Mouse (Mus musculus) stomach, adult 2 months (tissue): ENCODE measurements around the gene Adra2a. TPM values are rescaled to one million over a fixed set of nuclear protein-coding genes. Genes with fewer than 3 reads are reported as not detected.

Experiments used
- polyA plus RNA-seq: library from polyadenylated mRNA; depleted of rRNA; stranded (reverse); fragments of >200 nt; gene quantifications from 2 replicates; pipeline ENCODE4 v1.2.3, GENCODE M21; 2012; rRNA removed

Gene Adra2a
- 4.1 and 5.9 TPM in 2 replicates for polyA plus RNA-seq

DNA sequence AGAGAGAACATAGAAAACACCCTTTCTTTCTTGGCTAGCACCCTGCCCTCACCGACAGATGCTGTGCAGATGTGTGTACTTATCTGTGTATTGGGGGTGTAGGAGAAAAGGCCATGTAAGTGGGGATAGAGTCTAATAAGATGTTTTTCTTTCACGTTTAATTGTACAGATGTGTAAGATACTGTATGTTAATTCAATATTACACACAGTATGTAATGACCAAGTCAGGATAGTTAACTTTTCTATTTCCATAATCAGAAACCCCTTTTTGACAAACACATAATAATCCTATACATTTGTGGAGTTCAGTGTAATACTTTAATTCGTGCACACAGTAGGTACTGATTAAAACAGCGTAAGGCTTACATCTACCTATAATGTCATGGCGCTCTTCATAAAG lies at the start of gene Adra2a:
Adra2a (plus strand) TSS at position 301 of the 400 bp plus-strand sequence.

Other genes with a start within 250 kb of the Adra2a start
- gene Pdcd4, start 151.9 kb upstream of the Adra2a start, polyA plus RNA-seq = 2.2 and 3.2 TPM in 2 replicates
- gene Shoc2, start 99.8 kb upstream of the Adra2a start, polyA plus RNA-seq = 4.0 and 4.9 TPM in 2 replicates
- 0.37 and 0.80 TPM in 2 replicates for gene Bbip1, start 99.5 kb upstream of the Adra2a start, polyA plus RNA-seq